Mouse (Mus musculus) forebrain, embryonic 14.5 days (tissue): ENCODE measurements around the gene L3hypdh. TPM values are rescaled to one million over a fixed set of nuclear protein-coding genes. Genes with fewer than 3 reads are reported as not detected.

Experiments used
- ATAC-seq: fragments of 200-750 bp; cut with Nextera tagmentation; 2 replicates; pipeline ENCODE4 v1.8.0; 2017; ENCODE audit warnings: mild to moderate bottlenecking, moderate library complexity
- DNase-seq: peaks from one replicate; pipeline ENCODE4 v3.0.0-alpha.2; 2015; ENCODE audit warnings: low spot score
- H3K27ac ChIP-seq: fragments of 300-500 bp; sonication (generic); 2 replicates; pipeline ENCODE4 v1.5.1; 2014; ENCODE audit warnings: low read depth, mild to moderate bottlenecking, control low read depth, low read length, moderate library complexity
- H3K27me3 ChIP-seq: fragments of 300-500 bp; sonication (generic); replicated peaks from 2 replicates; pipeline ENCODE4 v1.6.1; 2014; ENCODE audit warnings: low read length, control low read depth, mixed read lengths; ENCODE audit not compliant: control insufficient read depth, insufficient read depth
- H3K36me3 ChIP-seq: fragments of 300-500 bp; sonication (generic); 2 replicates; pipeline ENCODE4 v1.6.1; 2014; ENCODE audit warnings: low read length, control low read depth; ENCODE audit not compliant: control insufficient read depth, insufficient read depth
- H3K4me1 ChIP-seq: fragments of 300-500 bp; sonication (generic); 2 replicates; pipeline ENCODE4 v1.6.1; 2014; ENCODE audit warnings: antibody characterized with exemption, low read length, control low read depth; ENCODE audit not compliant: control insufficient read depth, insufficient read depth
- H3K4me2 ChIP-seq: fragments of 300-500 bp; sonication (generic); 2 replicates; pipeline ENCODE4 v1.6.1; 2014; ENCODE audit warnings: mild to moderate bottlenecking, control low read depth, low read length
- H3K4me3 ChIP-seq: fragments of 300-500 bp; sonication (generic); 2 replicates; pipeline ENCODE4 v1.5.1; 2014; ENCODE audit warnings: low read depth, low read length, control low read depth
- H3K9ac ChIP-seq: fragments of 300-500 bp; sonication (generic); 2 replicates; pipeline ENCODE4 v1.6.1; 2014; ENCODE audit warnings: mild to moderate bottlenecking, low read length, control low read depth, moderate library complexity
- H3K9me3 ChIP-seq: fragments of 300-500 bp; sonication (generic); replicated peaks from 2 replicates; pipeline ENCODE4 v1.6.1; 2016; ENCODE audit warnings: low read length, control low read depth, mixed read lengths; ENCODE audit not compliant: control insufficient read depth
- WGBS: fragments of 180-500 bp; shearing (Covaris S2); extraction: QIAGEN DNeasy Blood & Tissue Kit; methylation state at CpG from one replicate; pipeline ENCODE4 v1.1.7; 2014; 5-methylcytosine and 5-hydroxymethylcytosine counted together
- microRNA-seq: library from miRNA; unstranded; fragments of <30 nt; microRNA quantifications from one replicate; pipeline ENCODE4, GENCODE M21; 2016
- polyA plus RNA-seq: library from polyadenylated mRNA; unstranded; fragments of >200 nt; fragmentation: Nextera tagmentation; extraction: Ambion mirVana; gene quantifications from 2 replicates; pipeline ENCODE4 v1.2.1, GENCODE M21; 2014

L3hypdh gene
- polyA plus RNA-seq, 1 experiment from 2014 or later = 10.4 TPM

GRCm38 (mm10) chr12:72023572-72023971 lies 61.7 kb downstream of the L3hypdh start:
- H3K27me3 ChIP-seq = no peaks in the 10 kb centered on the region
- H3K36me3 ChIP-seq = no peaks in the 10 kb centered on the region
- H3K9ac ChIP-seq = no peak overlapping the region
- no peak overlapping the region for H3K27ac ChIP-seq
- no peak overlapping the region for H3K4me2 ChIP-seq
- no peaks in the 10 kb centered on the region for H3K9me3 ChIP-seq
- WGBS = 94% methylated on average over 5 of the region's 5 CpGs
- DNase-seq (no peak), ATAC-seq (no peak)
- H3K4me1 ChIP-seq = no peaks in the 10 kb centered on the region
- no peak overlapping the region for H3K4me3 ChIP-seq

Small RNA genes lying within 50 kb of the gene (microRNA-seq; reads per million reads assigned to microRNA genes)
- not detected for gene Gm24466

Other genes starting within 250 kb of the L3hypdh start
- gene Gpr135, start 14.3 kb downstream of the L3hypdh start, polyA plus RNA-seq = 3.0 and 4.1 TPM in 2 replicates
- gene Jkamp, start 150 bp upstream of the L3hypdh start, polyA plus RNA-seq = 85.2 and 87.1 TPM in 2 replicates
- not detected in 2 replicates for gene Ccdc175, start 99.6 kb upstream of the L3hypdh start, polyA plus RNA-seq